Mouse (Mus musculus) lung, postnatal 10 days (tissue): Measurements from ENCODE around the gene Acss1.
A peak's percentile ranks its signal among the peaks of the same experiment; 100 is the strongest.

Source experiments
- DNase-seq: peaks from one replicate; pipeline ENCODE4 v3.0.0; 2021

Acss1 gene

GRCm38 (mm10) chr2:150665534-150666451 is 2.5 kb downstream of the Acss1 start:
- DNase-seq, result peak; percentile 54

GRCm38 (mm10) chr2:150665006-150665405 is 3.3 kb downstream of the Acss1 start:
- no peak for DNase-seq

GRCm38 (mm10) chr2:150664152-150664920 is 4.0 kb downstream of the Acss1 start:
- DNase-seq, result no peak

- DNase-seq, result peak; percentile 62
These were observed 5.0 kb downstream of the Acss1 start for GRCm38 (mm10) chr2:150663255-150663654.

GRCm38 (mm10) chr2:150662007-150662406 is 6.3 kb downstream of the Acss1 start:
- no peak for DNase-seq

- no peak for DNase-seq
These were observed 7.4 kb downstream of the Acss1 start for GRCm38 (mm10) chr2:150660668-150661451.

- DNase-seq, result no peak
These were observed 8.3 kb downstream of the Acss1 start for GRCm38 (mm10) chr2:150660049-150660448.

GRCm38 (mm10) chr2:150656975-150657768 is 11.1 kb downstream of the Acss1 start:
- DNase-seq, result no peak

GRCm38 (mm10) chr2:150656112-150656511 is 12.2 kb downstream of the Acss1 start:
- DNase-seq, result no peak

- no peak for DNase-seq
These were observed 13.0 kb downstream of the Acss1 start for GRCm38 (mm10) chr2:150655290-150655689.

- DNase-seq, result no peak
These were observed 13.5 kb downstream of the Acss1 start for GRCm38 (mm10) chr2:150654814-150655213.

GRCm38 (mm10) chr2:150651366-150651765 is 16.9 kb downstream of the Acss1 start:
- DNase-seq, result no peak

- DNase-seq, result no peak
These were observed 17.7 kb downstream of the Acss1 start for GRCm38 (mm10) chr2:150650511-150651074.

- DNase-seq, result peak; percentile 20
These were observed 19.9 kb downstream of the Acss1 start for GRCm38 (mm10) chr2:150648300-150648895.

GRCm38 (mm10) chr2:150647681-150648299 is 20.5 kb downstream of the Acss1 start:
- DNase-seq, result no peak

- DNase-seq, result no peak
These were observed 21.7 kb downstream of the Acss1 start for GRCm38 (mm10) chr2:150646411-150647121.

- DNase-seq, result no peak
These were observed 23.1 kb downstream of the Acss1 start for GRCm38 (mm10) chr2:150645225-150645624.

GRCm38 (mm10) chr2:150643726-150644415 is 24.4 kb downstream of the Acss1 start:
- no peak for DNase-seq

GRCm38 (mm10) chr2:150643166-150643565 is 25.1 kb downstream of the Acss1 start:
- no peak for DNase-seq

- no peak for DNase-seq
These were observed 29.9 kb downstream of the Acss1 start for GRCm38 (mm10) chr2:150638370-150638733.
